Mouse (Mus musculus): ENCODE data around the gene Onecut1.
A peak's percentile ranks its signal among the peaks of the same experiment; 100 is the strongest.

Gene Onecut1

GRCm38 (mm10) chr9:74862096-74862780, 517 bp downstream of the Onecut1 start:
- no peak for DNase-seq

GRCm38 (mm10) chr9:74862783-74863654, 1.3 kb downstream of the Onecut1 start:
- DNase-seq: no peak

GRCm38 (mm10) chr9:74863655-74864443, 2.1 kb downstream of the Onecut1 start:
- DNase-seq: no peak

- DNase-seq: no peak
These were observed 2.8 kb downstream of the Onecut1 start for GRCm38 (mm10) chr9:74864471-74864870.

- no peak for DNase-seq
These were observed 5.0 kb downstream of the Onecut1 start for GRCm38 (mm10) chr9:74866596-74867313.

GRCm38 (mm10) chr9:74867641-74868205, 6.0 kb downstream of the Onecut1 start:
- peak; percentile 71 for DNase-seq

GRCm38 (mm10) chr9:74868336-74868950, 6.7 kb downstream of the Onecut1 start:
- DNase-seq: no peak

GRCm38 (mm10) chr9:74870960-74871688, 9.4 kb downstream of the Onecut1 start:
- DNase-seq: peak; percentile 84

- DNase-seq: no peak
These were observed 14.6 kb downstream of the Onecut1 start for GRCm38 (mm10) chr9:74876328-74876727.

- DNase-seq: no peak
These were observed 16.0 kb downstream of the Onecut1 start for GRCm38 (mm10) chr9:74877709-74878108.

GRCm38 (mm10) chr9:74887866-74888265, 26.1 kb downstream of the Onecut1 start:
- no peak for DNase-seq

GRCm38 (mm10) chr9:74896742-74897141, 35.0 kb downstream of the Onecut1 start:
- no peak for DNase-seq

- no peak for DNase-seq
These were observed 35.8 kb downstream of the Onecut1 start for GRCm38 (mm10) chr9:74897375-74897982.

- DNase-seq: no peak
These were observed 38.4 kb downstream of the Onecut1 start for GRCm38 (mm10) chr9:74900141-74900540.

- DNase-seq: peak; percentile 69
These were observed 43.3 kb downstream of the Onecut1 start for GRCm38 (mm10) chr9:74904866-74905508.

- DNase-seq: no peak
These were observed 45.2 kb downstream of the Onecut1 start for GRCm38 (mm10) chr9:74906951-74907350.

- peak; percentile 20 for DNase-seq
These were observed 47.5 kb downstream of the Onecut1 start for GRCm38 (mm10) chr9:74909245-74909644.

- DNase-seq: no peak
These were observed 48.6 kb downstream of the Onecut1 start for GRCm38 (mm10) chr9:74910226-74910759.

- DNase-seq: no peak
These were observed 49.7 kb downstream of the Onecut1 start for GRCm38 (mm10) chr9:74911430-74911829.

GRCm38 (mm10) chr9:74911919-74912318, 50.2 kb downstream of the Onecut1 start:
- DNase-seq: no peak
